Mouse (Mus musculus): ENCODE results near the gene Map2k2. TPM values are rescaled to one million over a fixed set of nuclear protein-coding genes. Genes with fewer than 3 reads are reported as not detected.
"Not testable (repeated sequence)": the region's sequence is repeated elsewhere in the genome, so short reads cannot be mapped to it uniquely, and the experiment has no call there.

Gene Map2k2
- polyA plus RNA-seq (2014; fragmentation: Nextera tagmentation; extraction: Ambion mirVana), result 180 and 199 TPM in 2 replicates

DNA sequence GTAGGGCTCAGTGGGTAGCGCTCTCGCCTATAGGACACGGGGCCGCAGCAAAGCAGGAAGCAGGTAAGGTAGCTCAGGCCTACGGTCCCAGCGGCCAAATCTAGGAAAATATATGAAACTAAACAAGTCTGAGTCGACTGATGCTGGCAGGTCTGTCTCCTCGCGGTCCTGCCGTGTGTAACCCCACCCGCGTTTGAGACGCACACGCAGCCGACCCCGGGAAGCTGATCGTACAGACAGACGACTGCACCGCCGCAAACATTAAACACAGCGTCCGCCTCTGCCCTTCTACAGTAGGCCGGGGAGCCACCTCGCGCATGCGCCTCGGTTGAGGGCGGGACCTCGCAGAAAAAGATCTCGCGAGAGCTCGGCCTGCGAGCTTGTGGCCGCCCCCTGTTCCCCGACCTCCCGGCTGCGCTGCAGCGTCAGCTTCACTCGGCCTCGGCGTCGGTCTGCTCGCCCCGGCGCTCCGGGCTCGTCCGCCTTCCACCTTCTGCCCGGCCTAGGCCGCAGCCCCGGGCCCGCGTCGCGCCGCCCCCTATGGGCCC lies at the start of gene Map2k2:
Gene Map2k2 (plus strand): TSS at position 351 of the 548 bp plus-strand sequence.
- under 1% methylated on average over 55 of the region's 56 CpGs for WGBS
- peak within 1 kb of the TSS; percentile 84 for H3K4me2 ChIP-seq

DNA sequence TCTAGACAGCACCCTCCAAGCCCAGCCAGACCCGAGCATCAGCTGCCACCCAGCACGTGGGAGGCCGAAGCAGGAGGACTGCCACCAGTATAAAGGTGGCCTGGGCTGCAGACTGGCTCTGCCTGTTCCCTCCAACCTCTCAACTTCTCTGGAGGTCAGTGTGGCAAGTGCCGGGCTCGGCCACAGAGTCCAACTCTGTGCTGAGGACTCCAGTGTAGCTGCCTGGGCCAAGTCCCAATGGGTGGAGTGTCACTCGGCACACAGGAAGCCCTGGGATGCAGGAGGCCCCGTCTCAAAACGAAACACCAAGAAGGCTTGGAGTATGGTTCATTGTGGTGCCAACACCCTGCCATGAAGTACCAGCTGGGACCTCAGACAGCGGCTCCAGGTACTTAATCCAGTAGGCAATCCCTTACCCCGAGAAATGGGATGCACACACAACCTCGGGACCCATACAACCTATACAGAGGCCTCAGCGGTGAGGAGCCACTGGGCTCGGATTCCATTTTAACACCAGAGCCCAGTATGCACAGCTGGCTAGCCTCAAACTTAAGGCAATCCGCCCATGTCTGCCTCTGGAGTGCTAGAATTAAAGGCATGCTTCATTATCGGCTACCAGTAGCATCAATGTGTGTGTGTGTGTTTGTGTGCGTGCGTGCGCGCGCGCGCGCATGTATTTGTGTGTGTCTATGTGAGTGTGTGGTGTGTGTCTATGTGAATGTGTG lies 48.1 kb upstream of the Map2k2 start:
- no peaks in the 10 kb centered on the region for H3K9me3 ChIP-seq (ENCODE audit: low read depth, low read length)
- H3K36me3 ChIP-seq (ENCODE audit: insufficient read depth), result peaks cover 10% of the 10 kb centered on the region; the same call in 1 of the 2 replicates
- peaks cover 3% of the 10 kb centered on the region; the same call in 1 of the 2 replicates for H3K4me1 ChIP-seq (ENCODE audit: insufficient read depth)
- no peak overlapping the region for H3K4me3 ChIP-seq (ENCODE audit: low read depth, low read length)
- DNase-seq, result no peak
- H3K4me2 ChIP-seq, result no peak overlapping the region
- no peak overlapping the region for H3K9ac ChIP-seq
- ATAC-seq (ENCODE audit: insufficient read depth), result no peak
- no peak for TF ChIP-seq CTCF (IDR thresholded peaks at IDR 0.05; ENCODE audit: low read depth)
- H3K27me3 ChIP-seq (ENCODE audit: insufficient read depth, low read length), result no peaks in the 10 kb centered on the region
- H3K27ac ChIP-seq (ENCODE audit: low read depth), result no peak overlapping the region
- WGBS, result 91% methylated on average over 23 of the region's 23 CpGs

More for the DNA sequence above, at the start of gene Map2k2:
- no peaks in the 10 kb centered on the region for H3K9me3 ChIP-seq (ENCODE audit: low read depth, low read length)
- peaks cover 30% of the 10 kb centered on the region for H3K36me3 ChIP-seq (ENCODE audit: insufficient read depth)
- TF ChIP-seq CTCF (IDR thresholded peaks at IDR 0.05; ENCODE audit: low read depth), result no peak
- no peaks in the 10 kb centered on the region for H3K27me3 ChIP-seq (ENCODE audit: insufficient read depth, low read length)
- H3K4me1 ChIP-seq (ENCODE audit: insufficient read depth), result peaks cover 13% of the 10 kb centered on the region; the same call in 1 of the 2 replicates
- DNase-seq (peak; percentile 100), ATAC-seq (ENCODE audit: insufficient read depth) (peak; percentile 94)
- H3K9ac ChIP-seq, result peak within 1 kb of the TSS; percentile 97
- H3K4me3 ChIP-seq (ENCODE audit: low read depth, low read length), result peak within 1 kb of the TSS; percentile 90
- peak within 1 kb of the TSS; percentile 99 for H3K27ac ChIP-seq (ENCODE audit: low read depth)

DNA sequence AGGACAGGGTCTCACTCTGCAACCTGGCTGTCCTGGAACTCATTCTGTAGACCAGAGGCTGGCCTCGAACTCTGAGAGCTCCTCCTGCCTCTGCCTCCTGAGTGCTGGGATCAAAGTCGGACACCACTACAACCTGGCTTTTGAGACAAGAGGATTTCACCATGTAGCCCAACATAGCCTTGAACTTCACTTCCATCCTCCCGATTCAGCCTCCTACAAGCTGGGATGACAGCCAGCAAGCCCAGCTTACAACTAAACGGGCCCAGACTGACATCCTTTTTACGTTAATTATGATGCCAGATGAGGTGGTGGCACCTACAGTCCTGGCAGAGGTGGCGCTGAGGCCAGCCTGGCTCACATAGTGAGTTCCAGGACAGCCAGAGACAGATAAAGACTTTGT lies 46.8 kb upstream of the Map2k2 start:
- Histone ChIP-seq H3K36me3 (ENCODE audit: insufficient read depth) (peaks cover 10% of the 10 kb centered on the region; the same call in 1 of the 2 replicates), H3K4me1 (ENCODE audit: insufficient read depth) (peaks cover 3% of the 10 kb centered on the region; the same call in 1 of the 2 replicates), H3K27me3 (ENCODE audit: insufficient read depth, low read length) (no peaks in the 10 kb centered on the region), H3K4me2 (peak overlapping the region; percentile 76), H3K27ac (ENCODE audit: low read depth) (no peak overlapping the region), H3K4me3 (ENCODE audit: low read depth, low read length) (peak overlapping the region; percentile 70; the same call in 1 of the 2 replicates), H3K9ac (peak overlapping the region; percentile 73), H3K9me3 (ENCODE audit: low read depth, low read length) (no peaks in the 10 kb centered on the region)
- TF ChIP-seq CTCF (IDR thresholded peaks at IDR 0.05; ENCODE audit: low read depth), result no peak
- ATAC-seq (ENCODE audit: insufficient read depth) (no peak), DNase-seq (no peak)
- 80% methylated on average over 6 of the region's 6 CpGs for WGBS

DNA sequence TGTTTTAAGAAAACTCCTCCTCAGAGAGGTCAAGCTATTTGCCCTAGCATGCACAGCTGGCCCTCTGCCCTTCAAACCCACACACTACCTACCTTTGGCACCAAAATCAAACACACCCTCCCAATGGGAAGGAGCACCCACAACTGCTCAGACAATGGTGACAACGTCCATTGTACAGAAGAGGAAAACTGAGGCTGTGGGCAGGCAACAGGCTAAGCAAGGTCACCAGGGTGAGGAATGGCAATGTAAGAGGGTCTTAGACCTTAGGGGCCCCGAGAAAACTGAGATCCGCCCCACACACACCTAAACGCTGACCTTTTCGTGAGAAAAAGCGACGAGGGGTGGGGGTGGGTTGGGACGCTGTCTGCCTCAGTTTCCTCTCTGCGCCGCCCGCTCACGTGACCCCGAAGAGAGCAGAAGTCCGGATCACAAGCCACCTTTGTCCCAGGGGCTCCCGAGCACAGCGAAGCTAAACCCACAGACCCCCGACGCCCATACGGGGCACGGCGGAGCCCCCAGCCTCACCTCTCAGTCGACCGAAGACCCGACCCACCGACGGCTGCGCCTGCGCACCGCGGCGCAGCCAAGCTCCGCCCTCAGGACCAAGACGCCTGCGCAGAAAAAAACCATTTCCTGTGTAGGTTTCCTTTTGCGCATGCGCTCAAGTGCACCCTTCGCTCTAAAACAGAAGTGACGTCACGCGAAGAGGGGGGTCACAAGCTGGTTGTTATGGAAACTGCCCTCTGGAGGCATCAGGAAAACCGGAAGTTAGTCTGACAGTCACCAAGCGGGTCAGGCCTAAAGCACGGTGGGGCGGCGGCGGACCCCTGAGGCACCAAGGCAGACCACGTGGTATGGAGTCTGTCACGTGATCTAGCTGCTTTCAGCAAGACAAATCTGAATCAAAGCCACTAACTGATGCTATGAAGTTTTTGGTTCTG lies 45.8 kb upstream of the Map2k2 start, which contains the start of gene Sgta:
Gene Sgta (minus strand): TSS at position 579 of the 941 bp plus-strand sequence.
- no peaks in the 10 kb centered on the region for H3K27me3 ChIP-seq (ENCODE audit: insufficient read depth, low read length)
- no peak for TF ChIP-seq CTCF (IDR thresholded peaks at IDR 0.05; ENCODE audit: low read depth)
- peak within 1 kb of the TSS; percentile 70 for H3K4me3 ChIP-seq (ENCODE audit: low read depth, low read length)
- H3K36me3 ChIP-seq (ENCODE audit: insufficient read depth), result 0 out of 2 replicates have a peak, but pooled peaks cover under 1% of the 10 kb centered on the region
- H3K9ac ChIP-seq, result peak within 1 kb of the TSS; percentile 73
- peak; percentile 94 for ATAC-seq (ENCODE audit: insufficient read depth)
- peak within 1 kb of the TSS; percentile 76 for H3K4me2 ChIP-seq
- peak; percentile 100 for DNase-seq
- WGBS, result under 1% methylated on average over 48 of the region's 48 CpGs
- H3K27ac ChIP-seq (ENCODE audit: low read depth), result no peak within 1 kb of the TSS
- H3K4me1 ChIP-seq (ENCODE audit: insufficient read depth), result peaks cover 3% of the 10 kb centered on the region; the same call in 1 of the 2 replicates
- H3K9me3 ChIP-seq (ENCODE audit: low read depth, low read length), result no peaks in the 10 kb centered on the region

- DNase-seq, result no peak
- Histone ChIP-seq H3K9ac (no peak overlapping the region), H3K9me3 (ENCODE audit: low read depth, low read length) (no peaks in the 10 kb centered on the region), H3K27ac (ENCODE audit: low read depth) (no peak overlapping the region), H3K27me3 (ENCODE audit: insufficient read depth, low read length) (no peaks in the 10 kb centered on the region), H3K4me2 (no peak overlapping the region), H3K4me1 (ENCODE audit: insufficient read depth) (peaks cover 3% of the 10 kb centered on the region; the same call in 1 of the 2 replicates), H3K36me3 (ENCODE audit: insufficient read depth) (no peaks in the 10 kb centered on the region), H3K4me3 (ENCODE audit: low read depth, low read length) (no peak overlapping the region)
- TF ChIP-seq CTCF (IDR thresholded peaks at IDR 0.05; ENCODE audit: low read depth), result no peak
- WGBS, result 63% methylated on average over 4 of the region's 4 CpGs
- ATAC-seq (ENCODE audit: insufficient read depth), result no peak
Measured at GRCm38 (mm10) chr10:81062710-81063109, 43.0 kb upstream of the Map2k2 start.

- not testable (repeated sequence) for DNase-seq; H3K4me1 ChIP-seq (ENCODE audit: insufficient read depth); H3K36me3 ChIP-seq (ENCODE audit: insufficient read depth); ATAC-seq (ENCODE audit: insufficient read depth); H3K9me3 ChIP-seq (ENCODE audit: low read depth, low read length); H3K4me2 ChIP-seq; H3K27ac ChIP-seq (ENCODE audit: low read depth); H3K4me3 ChIP-seq (ENCODE audit: low read depth, low read length); H3K9ac ChIP-seq; H3K27me3 ChIP-seq (ENCODE audit: insufficient read depth, low read length)
- WGBS, result 78% methylated on average over 8 of the region's 8 CpGs
Measured at GRCm38 (mm10) chr10:81064519-81064918, 41.2 kb upstream of the Map2k2 start.

Measured in lung, embryonic 14.5 days (tissue).